Mouse (Mus musculus): Measurements from ENCODE around the gene Rnpepl1. TPM values are rescaled to one million over a fixed set of nuclear protein-coding genes. Genes with fewer than 3 reads are reported as not detected.
A peak's percentile ranks its signal among the peaks of the same experiment; 100 is the strongest.
"Not testable (repeated sequence)": the region's sequence is repeated elsewhere in the genome, so short reads cannot be mapped to it uniquely, and the experiment has no call there.

Gene Rnpepl1
- polyA plus RNA-seq, 1 experiment from 2014 or later: 26.5 TPM

DNA sequence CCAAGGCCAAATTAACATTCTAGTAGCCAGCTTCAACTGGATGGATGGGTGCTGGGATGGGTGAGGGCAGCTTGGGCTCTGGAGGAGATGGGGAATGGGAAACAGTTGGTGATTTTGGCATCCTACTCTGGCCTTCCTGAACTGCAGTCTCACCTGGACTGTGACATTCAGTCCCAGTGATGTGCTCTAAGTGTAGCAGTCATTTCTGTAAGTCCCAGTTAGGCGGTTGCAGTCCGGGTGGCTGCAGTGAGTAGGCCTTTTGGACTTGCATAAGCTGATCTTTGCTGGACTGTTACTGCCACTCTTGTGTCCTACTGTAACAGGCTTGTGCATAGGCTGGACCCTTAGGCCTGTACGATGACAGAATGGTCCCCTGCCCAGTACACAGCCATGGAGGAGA lies 37.4 kb downstream of the Rnpepl1 start:
- no peak overlapping the region for H3K9ac ChIP-seq (ENCODE audit: low read depth, low read length)
- H3K4me1 ChIP-seq (ENCODE audit: control insufficient read depth, insufficient read depth, low read length): no peaks in the 10 kb centered on the region
- H3K9me3 ChIP-seq (replicated peaks; ENCODE audit: control insufficient read depth, low read length, poor library complexity, severe bottlenecking): no peaks in the 10 kb centered on the region
- H3K4me3 ChIP-seq (ENCODE audit: low read depth, low read length): no peak overlapping the region
- no peak overlapping the region for H3K27ac ChIP-seq (ENCODE audit: low read length)
- ATAC-seq: no peak
- WGBS: 95% methylated on average over 3 of the region's 3 CpGs
- H3K4me2 ChIP-seq (ENCODE audit: low read length): no peak overlapping the region
- peaks cover 46% of the 10 kb centered on the region for H3K36me3 ChIP-seq (ENCODE audit: control insufficient read depth, insufficient read depth, low read length)
- H3K27me3 ChIP-seq (ENCODE audit: control insufficient read depth, insufficient read depth, low read depth, low read length): no peaks in the 10 kb centered on the region

DNA sequence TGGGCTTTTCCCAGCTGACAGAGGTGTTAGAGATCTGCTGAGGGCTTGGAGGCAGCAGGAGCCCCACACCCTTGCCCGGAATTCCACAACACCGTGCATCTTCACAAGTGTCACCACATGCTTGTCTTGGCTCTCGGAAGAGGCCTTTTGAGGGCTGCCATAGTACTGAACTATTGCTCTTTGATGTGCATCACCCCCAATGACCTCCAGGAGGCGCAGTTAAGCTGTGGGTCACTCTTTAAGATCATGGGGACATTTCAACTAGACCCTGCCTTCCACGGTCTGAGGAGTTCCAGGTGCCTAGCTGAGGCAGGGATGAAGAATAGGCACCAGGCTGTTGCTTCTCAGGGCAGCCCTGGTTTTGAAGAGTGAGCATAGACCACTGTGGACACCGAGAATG lies 38.8 kb downstream of the Rnpepl1 start:
- ATAC-seq: no peak
- H3K27ac ChIP-seq (ENCODE audit: low read length): no peak overlapping the region
- no peaks in the 10 kb centered on the region for H3K27me3 ChIP-seq (ENCODE audit: control insufficient read depth, insufficient read depth, low read depth, low read length)
- H3K9me3 ChIP-seq (replicated peaks; ENCODE audit: control insufficient read depth, low read length, poor library complexity, severe bottlenecking): no peaks in the 10 kb centered on the region
- H3K4me3 ChIP-seq (ENCODE audit: low read depth, low read length): no peak overlapping the region
- WGBS: 62% methylated on average over 6 of the region's 6 CpGs
- peaks cover 40% of the 10 kb centered on the region for H3K36me3 ChIP-seq (ENCODE audit: control insufficient read depth, insufficient read depth, low read length)
- H3K9ac ChIP-seq (ENCODE audit: low read depth, low read length): no peak overlapping the region
- no peaks in the 10 kb centered on the region for H3K4me1 ChIP-seq (ENCODE audit: control insufficient read depth, insufficient read depth, low read length)
- H3K4me2 ChIP-seq (ENCODE audit: low read length): no peak overlapping the region

DNA sequence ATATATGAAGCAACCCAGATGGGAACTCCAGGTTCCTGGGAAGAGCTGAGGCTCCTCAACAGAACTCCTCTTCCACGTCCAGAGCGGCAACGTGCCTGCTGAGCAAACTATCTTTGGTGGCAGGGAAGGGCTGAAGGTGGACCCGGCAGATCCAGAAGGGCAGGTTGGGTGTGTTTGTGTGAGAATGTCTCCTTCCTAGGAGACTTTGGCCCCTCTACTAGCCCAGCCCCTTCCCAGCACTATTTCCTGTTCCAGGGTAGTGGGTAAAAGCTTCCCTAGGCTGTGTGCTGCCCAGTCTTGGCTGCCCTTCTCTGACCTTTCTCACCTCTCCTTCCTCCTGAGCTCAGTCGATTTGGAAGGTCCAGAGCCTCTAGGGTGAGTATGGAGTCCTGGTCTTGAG lies 40.0 kb downstream of the Rnpepl1 start, which contains the start of gene Gpr35:
Gpr35 (plus strand) TSS at position 259 of the 400 bp plus-strand sequence.
- peaks cover 29% of the 10 kb centered on the region for H3K36me3 ChIP-seq (ENCODE audit: control insufficient read depth, insufficient read depth, low read length)

DNA sequence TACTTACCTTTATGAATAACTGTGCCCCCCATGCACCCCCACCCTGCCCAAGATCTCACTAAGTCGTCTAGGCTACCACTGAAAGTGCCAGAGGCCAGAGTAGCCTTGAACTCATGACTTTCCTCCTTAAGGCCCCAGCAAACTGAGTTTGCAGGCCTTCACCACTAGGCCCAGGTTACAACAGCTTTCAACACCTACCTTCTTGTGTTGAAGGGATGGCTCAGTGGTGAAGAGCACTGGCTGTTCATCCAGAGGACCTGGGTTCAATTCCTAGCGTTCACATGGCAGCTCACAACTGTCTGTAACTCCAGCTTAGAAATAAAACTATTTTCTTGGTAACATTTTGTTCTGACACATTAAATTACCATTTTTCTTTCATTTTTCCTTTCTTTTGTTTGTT lies 43.1 kb downstream of the Rnpepl1 start:
- ATAC-seq: no peak
- Histone ChIP-seq H3K4me1 (ENCODE audit: control insufficient read depth, insufficient read depth, low read length) (no peaks in the 10 kb centered on the region), H3K36me3 (ENCODE audit: control insufficient read depth, insufficient read depth, low read length) (peaks cover 5% of the 10 kb centered on the region; the same call in 1 of the 2 replicates), H3K9me3 (replicated peaks; ENCODE audit: control insufficient read depth, low read length, poor library complexity, severe bottlenecking) (no peaks in the 10 kb centered on the region), H3K4me2 (ENCODE audit: low read length) (no peak overlapping the region), H3K27me3 (ENCODE audit: control insufficient read depth, insufficient read depth, low read depth, low read length) (no peaks in the 10 kb centered on the region), H3K27ac (ENCODE audit: low read length) (no peak overlapping the region), H3K4me3 (ENCODE audit: low read depth, low read length) (no peak overlapping the region), H3K9ac (ENCODE audit: low read depth, low read length) (no peak overlapping the region)
- WGBS: 70% methylated on average over 2 of the region's 2 CpGs

More for the DNA sequence above, 40.0 kb downstream of the Rnpepl1 start, which contains the start of gene Gpr35:
- no peak within 1 kb of the TSS for H3K9ac ChIP-seq (ENCODE audit: low read depth, low read length)
- ATAC-seq: no peak
- H3K27me3 ChIP-seq (ENCODE audit: control insufficient read depth, insufficient read depth, low read depth, low read length): no peaks in the 10 kb centered on the region
- no peak within 1 kb of the TSS for H3K27ac ChIP-seq (ENCODE audit: low read length)
- H3K4me3 ChIP-seq (ENCODE audit: low read depth, low read length): no peak within 1 kb of the TSS
- no peaks in the 10 kb centered on the region for H3K9me3 ChIP-seq (replicated peaks; ENCODE audit: control insufficient read depth, low read length, poor library complexity, severe bottlenecking)
- no peak within 1 kb of the TSS for H3K4me2 ChIP-seq (ENCODE audit: low read length)
- 84% methylated on average over 5 of the region's 5 CpGs for WGBS
- no peaks in the 10 kb centered on the region for H3K4me1 ChIP-seq (ENCODE audit: control insufficient read depth, insufficient read depth, low read length)

DNA sequence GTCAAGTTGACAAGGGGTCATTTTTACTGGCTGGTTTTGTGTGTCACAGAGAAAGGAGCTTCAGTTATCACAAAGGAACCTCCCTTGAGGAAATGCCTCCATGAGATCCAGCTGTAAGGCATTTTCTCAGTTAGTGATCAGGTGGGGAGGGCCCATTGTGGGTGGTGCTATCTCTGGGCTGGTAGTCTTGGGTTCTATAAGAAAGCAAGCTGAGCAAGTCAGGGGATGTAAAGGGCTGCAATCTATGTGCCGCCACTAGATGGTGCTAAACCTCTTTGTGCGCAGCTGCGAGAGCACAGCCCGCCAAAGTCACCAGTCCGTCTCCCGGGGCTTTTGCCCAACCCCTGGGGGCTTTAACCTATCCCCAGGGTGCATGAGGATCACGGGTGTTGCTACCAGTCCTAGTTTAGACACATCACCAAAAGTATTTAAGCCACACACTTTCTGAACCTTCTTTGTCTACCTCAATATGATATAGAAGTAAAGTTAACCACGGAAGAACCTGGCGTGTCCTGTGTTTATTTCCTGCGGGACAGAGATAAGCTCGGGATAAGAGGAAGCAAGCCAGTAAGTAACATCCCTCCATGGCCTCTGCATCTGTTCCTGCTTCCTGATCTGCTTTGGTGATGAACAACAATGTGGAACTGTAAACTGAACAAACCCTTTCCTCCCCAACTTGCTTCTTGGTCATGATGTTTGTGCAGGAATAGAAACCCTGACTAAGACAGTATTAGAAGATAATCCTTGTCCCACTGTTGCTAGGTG lies 46.2 kb downstream of the Rnpepl1 start:
- H3K4me1 ChIP-seq (ENCODE audit: control insufficient read depth, insufficient read depth, low read length); H3K9ac ChIP-seq (ENCODE audit: low read depth, low read length); H3K9me3 ChIP-seq (replicated peaks; ENCODE audit: control insufficient read depth, low read length, poor library complexity, severe bottlenecking); H3K36me3 ChIP-seq (ENCODE audit: control insufficient read depth, insufficient read depth, low read length); H3K4me3 ChIP-seq (ENCODE audit: low read depth, low read length); H3K27me3 ChIP-seq (ENCODE audit: control insufficient read depth, insufficient read depth, low read depth, low read length); H3K27ac ChIP-seq (ENCODE audit: low read length): not testable (repeated sequence)
- 0 out of 2 replicates have a peak, but pooled peaks have one; percentile 14 for ATAC-seq
- H3K4me2 ChIP-seq (ENCODE audit: low read length): peak overlapping the region; percentile 34
- 8% methylated on average over 9 of the region's 11 CpGs for WGBS

DNA sequence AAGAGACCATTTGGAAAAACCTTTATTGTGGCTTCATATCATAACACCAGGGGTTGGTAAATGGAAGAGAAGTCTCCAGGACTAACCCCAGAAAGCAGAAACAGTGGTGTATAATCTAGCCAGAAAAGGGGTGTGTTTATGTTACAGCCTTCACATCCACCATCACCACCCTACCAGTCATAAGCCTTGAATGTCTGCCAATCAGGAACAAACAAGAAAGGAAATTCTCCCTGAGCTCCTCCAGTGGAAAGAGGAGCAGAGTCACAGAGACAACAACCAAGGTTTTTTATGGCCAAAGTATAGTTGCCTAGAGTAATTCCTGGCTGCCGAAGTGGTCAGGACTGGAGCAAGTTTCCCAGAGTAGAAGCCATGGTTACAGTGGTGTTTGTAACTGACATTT lies 48.4 kb downstream of the Rnpepl1 start:
- Histone ChIP-seq H3K9me3 (replicated peaks; ENCODE audit: control insufficient read depth, low read length, poor library complexity, severe bottlenecking) (no peaks in the 10 kb centered on the region), H3K27ac (ENCODE audit: low read length) (no peak overlapping the region), H3K27me3 (ENCODE audit: control insufficient read depth, insufficient read depth, low read depth, low read length) (no peaks in the 10 kb centered on the region), H3K36me3 (ENCODE audit: control insufficient read depth, insufficient read depth, low read length) (no peaks in the 10 kb centered on the region), H3K4me1 (ENCODE audit: control insufficient read depth, insufficient read depth, low read length) (no peaks in the 10 kb centered on the region), H3K4me3 (ENCODE audit: low read depth, low read length) (no peak overlapping the region), H3K4me2 (ENCODE audit: low read length) (no peak overlapping the region), H3K9ac (ENCODE audit: low read depth, low read length) (no peak overlapping the region)
- ATAC-seq: no peak
- WGBS: 100% methylated on average over 1 of the region's 1 CpGs

DNA sequence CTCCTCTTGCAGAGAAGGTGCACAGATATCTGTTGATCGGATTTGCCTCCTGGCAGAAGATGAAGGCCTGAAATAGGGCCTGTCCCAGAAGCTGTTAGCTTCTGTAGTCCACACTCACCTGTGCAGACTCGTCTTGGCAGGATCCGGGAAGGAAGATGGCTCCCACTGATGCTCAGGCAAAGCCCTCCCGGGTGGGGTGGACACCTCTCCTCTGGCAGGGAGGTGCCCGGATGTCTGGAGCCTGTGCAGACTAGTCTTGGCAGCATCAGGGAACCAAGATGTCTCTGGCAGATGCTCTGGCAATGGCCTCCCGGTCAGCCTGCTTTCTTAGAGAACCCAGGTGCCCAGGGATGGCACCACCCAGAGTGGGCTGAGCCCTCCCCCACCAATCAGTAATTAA lies 60.2 kb downstream of the Rnpepl1 start:
- H3K4me1 ChIP-seq (ENCODE audit: control insufficient read depth, insufficient read depth, low read length); H3K9ac ChIP-seq (ENCODE audit: low read depth, low read length); H3K4me2 ChIP-seq (ENCODE audit: low read length); ATAC-seq; H3K9me3 ChIP-seq (replicated peaks; ENCODE audit: control insufficient read depth, low read length, poor library complexity, severe bottlenecking); H3K36me3 ChIP-seq (ENCODE audit: control insufficient read depth, insufficient read depth, low read length); H3K27me3 ChIP-seq (ENCODE audit: control insufficient read depth, insufficient read depth, low read depth, low read length); H3K27ac ChIP-seq (ENCODE audit: low read length); H3K4me3 ChIP-seq (ENCODE audit: low read depth, low read length): not testable (repeated sequence)
- WGBS: 88% methylated on average over 6 of the region's 6 CpGs

DNA sequence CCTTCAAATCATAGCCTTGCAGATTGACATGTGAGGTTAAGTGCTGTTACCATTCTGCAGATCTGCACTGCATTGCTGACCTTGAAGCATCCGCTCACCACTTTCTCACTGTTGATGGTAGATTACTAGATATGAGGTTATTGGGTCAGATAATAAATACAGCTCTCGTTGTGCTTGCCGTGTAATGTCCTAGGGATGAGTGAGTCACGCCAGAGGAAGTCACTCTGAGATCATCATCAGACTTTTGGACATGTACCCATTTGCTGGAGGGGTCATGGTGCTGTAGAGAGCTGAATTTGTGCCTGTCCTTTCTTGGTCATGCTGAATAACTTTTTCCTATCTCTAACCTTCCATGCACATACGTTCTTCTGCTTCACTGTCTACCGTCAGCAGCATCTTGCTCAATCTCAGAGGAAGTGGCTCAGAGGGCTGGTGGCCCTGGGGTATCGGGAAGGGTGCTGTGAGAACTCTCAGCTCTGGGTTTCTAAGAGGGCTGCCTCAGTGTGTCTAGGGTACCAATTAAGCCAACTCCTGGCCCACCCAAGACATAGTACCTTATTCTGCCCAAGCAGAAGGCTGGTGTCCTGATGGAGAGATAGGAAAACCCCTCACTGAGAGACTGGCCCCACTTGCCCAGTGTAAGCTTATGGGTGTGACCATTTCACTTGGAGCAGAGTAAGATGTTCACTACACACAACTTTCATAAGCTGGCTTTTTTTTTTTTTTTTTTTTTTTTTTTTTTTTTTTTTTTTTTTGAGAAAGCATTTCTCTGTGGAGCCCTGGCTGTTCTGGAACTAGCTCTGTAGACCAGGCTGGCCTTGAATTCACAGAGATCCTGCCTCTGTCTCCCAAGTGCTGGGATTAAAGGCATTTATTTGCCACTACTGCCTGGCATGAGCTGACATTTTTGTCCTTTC lies 61.6 kb downstream of the Rnpepl1 start:
- Histone ChIP-seq H3K9me3 (replicated peaks; ENCODE audit: control insufficient read depth, low read length, poor library complexity, severe bottlenecking) (no peaks in the 10 kb centered on the region), H3K27me3 (ENCODE audit: control insufficient read depth, insufficient read depth, low read depth, low read length) (no peaks in the 10 kb centered on the region), H3K4me3 (ENCODE audit: low read depth, low read length) (no peak overlapping the region), H3K9ac (ENCODE audit: low read depth, low read length) (no peak overlapping the region), H3K36me3 (ENCODE audit: control insufficient read depth, insufficient read depth, low read length) (no peaks in the 10 kb centered on the region), H3K27ac (ENCODE audit: low read length) (no peak overlapping the region), H3K4me2 (ENCODE audit: low read length) (no peak overlapping the region), H3K4me1 (ENCODE audit: control insufficient read depth, insufficient read depth, low read length) (no peaks in the 10 kb centered on the region)
- WGBS: 89% methylated on average over 7 of the region's 7 CpGs
- ATAC-seq: no peak

DNA sequence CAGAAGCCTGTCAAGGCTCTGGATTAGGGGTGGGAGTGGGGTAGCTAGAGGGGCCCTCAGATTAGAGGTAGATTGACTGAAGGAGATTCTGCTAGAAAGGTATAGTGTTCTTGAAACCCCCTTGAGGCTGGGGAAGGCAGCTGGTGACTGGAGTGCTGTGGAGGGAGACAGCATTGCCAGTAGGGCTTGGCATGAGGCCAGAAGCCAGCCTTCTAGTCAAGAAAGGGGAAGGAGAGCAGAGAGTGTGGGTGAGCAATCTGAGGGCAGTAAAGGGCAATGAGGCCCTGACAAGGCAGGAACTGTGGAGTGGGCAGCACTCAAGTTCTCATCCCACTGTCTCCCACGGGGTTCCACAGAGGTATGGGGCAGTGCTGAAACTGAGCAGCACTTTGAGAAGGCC lies 62.3 kb downstream of the Rnpepl1 start:
- Histone ChIP-seq H3K27me3 (ENCODE audit: control insufficient read depth, insufficient read depth, low read depth, low read length) (no peaks in the 10 kb centered on the region), H3K27ac (ENCODE audit: low read length) (no peak overlapping the region), H3K4me1 (ENCODE audit: control insufficient read depth, insufficient read depth, low read length) (no peaks in the 10 kb centered on the region), H3K36me3 (ENCODE audit: control insufficient read depth, insufficient read depth, low read length) (no peaks in the 10 kb centered on the region), H3K4me2 (ENCODE audit: low read length) (no peak overlapping the region), H3K4me3 (ENCODE audit: low read depth, low read length) (no peak overlapping the region), H3K9ac (ENCODE audit: low read depth, low read length) (no peak overlapping the region), H3K9me3 (replicated peaks; ENCODE audit: control insufficient read depth, low read length, poor library complexity, severe bottlenecking) (no peaks in the 10 kb centered on the region)
- ATAC-seq: no peak
- 60% methylated on average over 1 of the region's 1 CpGs for WGBS

Data from midbrain, embryonic 16.5 days (tissue).